Mouse (Mus musculus) G1E (cell line): ENCODE measurements around the gene Fbn1. TPM values are rescaled to one million over a fixed set of nuclear protein-coding genes. Genes with fewer than 3 reads are reported as not detected.

Source experiments
- ATAC-seq: 2 replicates; pipeline ENCODE4 v1.8.0; 2016; ENCODE audit warnings: mild to moderate bottlenecking; ENCODE audit not compliant: insufficient number of reproducible peaks, poor library complexity, low FRiP score, severe bottlenecking; ENCODE audit errors: extremely low read depth
- DNase-seq: peaks from one replicate; pipeline ENCODE4 v3.0.0; 2012; ENCODE audit warnings: low spot score
- H3K27me3 ChIP-seq: 2 replicates; pipeline ENCODE4 v1.6.1; 2012; ENCODE audit warnings: mild to moderate bottlenecking, low read length, inconsistent platforms; ENCODE audit not compliant: insufficient read depth
- H3K36me3 ChIP-seq: replicated peaks from 2 replicates; pipeline ENCODE3; 2012; ENCODE audit warnings: mild to moderate bottlenecking, inconsistent platforms
- H3K4me1 ChIP-seq: 2 replicates; pipeline ENCODE4 v1.6.1; 2012; ENCODE audit warnings: low read depth, low read length, inconsistent platforms, mixed read lengths; ENCODE audit not compliant: insufficient read depth
- H3K4me3 ChIP-seq: 2 replicates; pipeline ENCODE4 v1.5.1; 2012; ENCODE audit warnings: low read depth, mild to moderate bottlenecking, inconsistent platforms, low read length, moderate library complexity, mixed read lengths
- H3K9me3 ChIP-seq: replicated peaks from 2 replicates; pipeline ENCODE4 v1.6.1; 2012; ENCODE audit warnings: inconsistent platforms
- CTCF ChIP-seq: IDR thresholded peaks from 2 replicates; pipeline ENCODE4 v1.5.1; 2012; ENCODE audit warnings: low read depth, low read length, inconsistent platforms, mixed read lengths
- GATA1 ChIP-seq: IDR thresholded peaks from 2 replicates; pipeline ENCODE4 v1.6.1; 2012; ENCODE audit warnings: borderline replicate concordance, low read length, inconsistent platforms, mixed read lengths
- GATA2 ChIP-seq: IDR thresholded peaks from 2 replicates; pipeline ENCODE4 v1.6.1; 2012; ENCODE audit warnings: low read depth, low read length, inconsistent platforms, borderline replicate concordance
- POLR2AphosphoS5 ChIP-seq: IDR thresholded peaks from 2 replicates; pipeline ENCODE4 v1.6.1; 2012; ENCODE audit warnings: low read depth, low read length, inconsistent platforms; ENCODE audit not compliant: insufficient replicate concordance
- TAL1 ChIP-seq: conservative IDR thresholded peaks from 2 replicates; pipeline ENCODE4 v1.6.1; 2012; ENCODE audit warnings: low read depth, low read length, inconsistent platforms, mixed read lengths
- polyA plus RNA-seq: library from polyadenylated mRNA; stranded (reverse); fragments of >175 nt; gene quantifications from 2 replicates; pipeline ENCODE4 v1.2.3, GENCODE M21; 2012
- total RNA-seq, 2 experiments: library from RNA; stranded (forward) in 1 of 2; stranded (reverse) in 1 of 2; fragments of 200-1000 nt in 1 of 2; fragments of >200 nt in 1 of 2; fragmentation: Nextera tagmentation in 1 of 2; gene quantifications; 2 replicates each; pipeline ENCODE4 v1.2.3; 2014 to 2017

Gene Fbn1
- total and polyA plus RNA-seq, 3 experiments = 0.05 TPM; not detected in 2

- peaks cover 13% of the 10 kb centered on the region for H3K27me3 ChIP-seq
- H3K4me3 ChIP-seq = no peak overlapping the region
- no peaks in the 10 kb centered on the region for H3K9me3 ChIP-seq
- TF ChIP-seq TAL1 (no peak), GATA2 (no peak), POLR2AphosphoS5 (no peak), GATA1 (no peak), CTCF (no peak)
- no peaks in the 10 kb centered on the region for H3K36me3 ChIP-seq
- H3K4me1 ChIP-seq = no peaks in the 10 kb centered on the region
- DNase-seq (no peak), ATAC-seq (no peak)
Measured at GRCm38 (mm10) chr2:125384415-125384814, 123.4 kb downstream of the Fbn1 start.

GRCm38 (mm10) chr2:125383273-125383641 lies 124.5 kb downstream of the Fbn1 start:
- H3K4me1 ChIP-seq = no peaks in the 10 kb centered on the region
- no peak overlapping the region for H3K4me3 ChIP-seq
- no peak for DNase-seq
- TF ChIP-seq POLR2AphosphoS5 (no peak), CTCF (no peak), GATA2 (no peak), GATA1 (no peak), TAL1 (no peak)
- H3K9me3 ChIP-seq = no peaks in the 10 kb centered on the region
- peaks cover 10% of the 10 kb centered on the region for H3K27me3 ChIP-seq
- H3K36me3 ChIP-seq = no peaks in the 10 kb centered on the region
- no peak for ATAC-seq

GRCm38 (mm10) chr2:125382613-125383272 lies 125.0 kb downstream of the Fbn1 start:
- Histone ChIP-seq H3K36me3 (no peaks in the 10 kb centered on the region), H3K27me3 (peaks cover 10% of the 10 kb centered on the region), H3K9me3 (no peaks in the 10 kb centered on the region), H3K4me3 (no peak overlapping the region), H3K4me1 (no peaks in the 10 kb centered on the region)
- no peak for DNase-seq
- no peak for TF ChIP-seq CTCF
- no peak for TF ChIP-seq GATA2
- TF ChIP-seq POLR2AphosphoS5 = no peak
- no peak for TF ChIP-seq GATA1
- TF ChIP-seq TAL1 = no peak
- no peak for ATAC-seq

- Histone ChIP-seq H3K36me3 (no peaks in the 10 kb centered on the region), H3K27me3 (peaks cover 18% of the 10 kb centered on the region), H3K4me1 (no peaks in the 10 kb centered on the region), H3K4me3 (no peak overlapping the region), H3K9me3 (no peaks in the 10 kb centered on the region)
- no peak for ATAC-seq
- DNase-seq = no peak
- no peak for TF ChIP-seq GATA2
- TF ChIP-seq POLR2AphosphoS5 = no peak
- no peak for TF ChIP-seq CTCF
- TF ChIP-seq GATA1 = no peak
- TF ChIP-seq TAL1 = no peak
Measured at GRCm38 (mm10) chr2:125380086-125380485, 127.7 kb downstream of the Fbn1 start.

- peaks cover 14% of the 10 kb centered on the region for H3K27me3 ChIP-seq
Measured at GRCm38 (mm10) chr2:125379206-125379605, 128.6 kb downstream of the Fbn1 start.

DNA sequence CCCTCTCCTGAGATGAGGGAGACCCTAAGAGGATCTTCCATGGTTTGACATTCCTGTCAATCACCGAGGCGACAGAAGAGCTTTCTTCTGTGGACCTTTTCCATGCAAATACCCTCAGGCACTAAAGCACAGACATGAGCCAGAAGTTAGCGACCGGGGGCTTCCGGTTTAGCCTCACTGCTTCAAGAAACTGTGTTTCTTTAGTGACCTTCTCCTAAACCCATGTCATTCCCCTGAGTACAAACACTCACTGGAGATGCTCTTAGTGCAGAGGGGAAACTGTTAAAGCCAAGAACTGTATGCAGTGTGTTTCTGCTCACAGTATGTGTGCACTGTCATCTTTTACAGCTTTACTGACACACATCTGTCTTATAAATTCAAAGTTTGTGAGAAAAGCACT lies 131.9 kb downstream of the Fbn1 start:
- DNase-seq = no peak
- no peaks in the 10 kb centered on the region for H3K9me3 ChIP-seq
- no peak overlapping the region for H3K4me3 ChIP-seq
- no peaks in the 10 kb centered on the region for H3K4me1 ChIP-seq
- ATAC-seq = no peak
- H3K36me3 ChIP-seq = no peaks in the 10 kb centered on the region
- TF ChIP-seq GATA2 (no peak), CTCF (no peak), POLR2AphosphoS5 (no peak), TAL1 (no peak), GATA1 (no peak)
- peaks cover 18% of the 10 kb centered on the region for H3K27me3 ChIP-seq

More at GRCm38 (mm10) chr2:125379206-125379605, 128.6 kb downstream of the Fbn1 start:
- ATAC-seq (no peak), DNase-seq (no peak)
- TF ChIP-seq TAL1 = no peak
- TF ChIP-seq POLR2AphosphoS5 = no peak
- TF ChIP-seq GATA2 = no peak
- TF ChIP-seq CTCF = no peak
- TF ChIP-seq GATA1 = no peak
- Histone ChIP-seq H3K4me1 (no peaks in the 10 kb centered on the region), H3K36me3 (no peaks in the 10 kb centered on the region), H3K4me3 (no peak overlapping the region), H3K9me3 (no peaks in the 10 kb centered on the region)

DNA sequence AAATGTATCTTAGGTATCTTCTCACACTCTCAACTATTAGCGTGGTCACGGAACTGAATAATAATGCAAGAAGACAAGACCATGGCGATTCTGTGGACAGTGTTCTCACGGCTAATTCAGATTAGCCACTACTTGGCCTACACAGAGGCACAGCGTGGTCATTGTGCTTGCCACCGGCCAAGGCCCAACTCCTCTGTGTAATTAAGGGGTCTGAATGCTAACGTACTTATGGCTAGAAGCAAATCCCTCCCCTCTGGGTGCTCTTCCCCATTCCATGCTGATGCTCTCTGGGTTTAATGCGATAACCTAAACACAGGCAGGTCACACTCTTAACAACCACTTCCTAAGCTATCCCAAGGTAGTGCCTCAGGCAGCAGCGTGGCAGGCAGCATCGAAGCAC lies 132.5 kb downstream of the Fbn1 start:
- no peak for DNase-seq
- ATAC-seq = no peak
- H3K36me3 ChIP-seq = no peaks in the 10 kb centered on the region

More for the DNA sequence above, 132.5 kb downstream of the Fbn1 start:
- TF ChIP-seq GATA2 (no peak), POLR2AphosphoS5 (no peak), TAL1 (no peak)
- Histone ChIP-seq H3K9me3 (no peaks in the 10 kb centered on the region), H3K27me3 (peaks cover 18% of the 10 kb centered on the region), H3K4me3 (no peak overlapping the region), H3K4me1 (no peaks in the 10 kb centered on the region)
